Mouse (Mus musculus) adrenal gland, postnatal 10 days (tissue): ENCODE data around the gene Azin2. TPM values are rescaled to one million over a fixed set of nuclear protein-coding genes. Genes with fewer than 3 reads are reported as not detected.
A peak's percentile ranks its signal among the peaks of the same experiment; 100 is the strongest.

Experiments
- DNase-seq: peaks from one replicate; pipeline ENCODE4 v3.0.0; 2021; ENCODE audit warnings: mixed read lengths
- total RNA-seq, 2 experiments: library from RNA; stranded (reverse); gene quantifications; 2 replicates each; pipeline ENCODE4 v1.2.3; 2021

Gene Azin2
- total RNA-seq, 2 experiments from 2014 or later = 32.5 to 32.9 TPM

DNA sequence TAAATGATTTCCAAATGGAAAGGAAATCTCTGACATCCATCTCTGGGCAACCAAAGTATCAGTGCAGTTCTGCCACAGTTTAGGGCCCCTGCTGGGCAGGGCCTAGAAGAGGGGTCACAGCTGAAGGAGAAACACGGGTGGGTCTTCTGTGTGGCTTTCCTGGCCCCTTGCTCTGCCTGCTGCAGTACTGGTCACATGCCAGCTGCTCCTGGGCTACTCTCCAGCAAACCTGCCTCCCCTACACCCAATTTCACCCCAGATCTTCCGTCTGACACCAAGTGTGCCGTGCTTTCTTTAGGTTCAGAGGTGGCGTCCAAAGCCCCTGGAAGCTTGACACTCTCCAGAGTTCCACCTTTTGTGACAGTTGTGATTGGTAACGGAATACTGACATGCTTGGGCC, 26.6 kb downstream of the Azin2 start:
- DNase-seq = no peak

DNA sequence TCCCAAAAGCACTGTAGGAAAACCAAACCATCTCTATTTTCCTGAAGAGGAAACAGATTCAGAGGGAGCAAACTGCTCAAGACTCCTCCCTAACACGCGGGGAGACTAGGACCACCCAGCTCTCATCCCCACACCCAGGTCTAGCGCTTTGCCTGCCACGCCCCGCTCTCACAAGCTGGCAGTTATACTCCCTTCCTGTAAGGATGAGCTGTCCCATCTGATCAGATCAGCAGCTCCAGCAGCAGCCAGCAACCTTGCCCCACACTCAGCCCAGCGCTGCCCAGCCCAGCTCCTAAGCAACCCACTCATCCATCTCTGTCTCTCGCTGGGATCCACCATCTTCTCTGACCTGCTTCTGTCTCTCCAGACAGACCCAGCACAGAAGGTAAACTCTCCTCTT, 29.5 kb downstream of the Azin2 start:
- DNase-seq = no peak

GRCm38 (mm10) chr4:128924841-128925606, 37.2 kb downstream of the Azin2 start:
- peak; percentile 89 for DNase-seq

DNA sequence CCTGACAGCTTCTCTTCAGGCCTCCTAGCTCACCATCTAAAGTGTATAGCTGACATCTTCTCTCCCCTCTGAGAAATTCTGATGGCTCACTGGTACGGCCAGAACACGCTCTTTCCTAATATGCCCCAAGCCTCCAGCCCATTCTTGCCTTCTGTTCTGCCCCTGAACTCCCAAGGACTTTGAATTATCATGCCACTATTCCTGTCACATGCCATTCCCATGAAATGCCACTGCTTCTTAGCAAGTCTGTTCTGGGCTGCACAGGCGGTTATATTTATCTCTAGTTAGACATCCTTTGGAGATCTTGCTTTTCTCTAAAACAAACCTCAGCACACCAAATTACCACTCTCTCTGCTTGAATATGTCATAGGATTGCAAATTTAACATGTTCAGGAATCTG, 38.6 kb downstream of the Azin2 start:
- DNase-seq = no peak

DNA sequence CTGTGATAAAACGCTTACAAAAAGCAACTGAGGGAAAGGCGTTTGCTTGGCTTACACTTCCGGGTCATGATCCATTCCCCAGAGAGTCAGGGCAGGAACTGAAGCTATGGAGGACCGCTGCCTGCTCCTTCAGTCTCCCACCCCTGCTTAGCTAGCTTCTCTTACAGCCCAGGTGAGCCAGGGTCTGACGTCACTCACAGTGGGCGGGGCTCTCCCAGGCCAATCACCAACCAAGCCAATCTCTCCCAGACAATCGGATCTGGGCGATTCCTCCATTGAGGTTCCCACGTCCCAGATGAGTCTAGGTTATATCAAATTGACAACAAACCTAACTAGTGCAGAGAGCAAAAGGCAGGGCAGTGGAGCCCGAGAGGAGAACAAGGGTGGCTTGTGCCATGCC, 43.1 kb downstream of the Azin2 start:
- no peak for DNase-seq

DNA sequence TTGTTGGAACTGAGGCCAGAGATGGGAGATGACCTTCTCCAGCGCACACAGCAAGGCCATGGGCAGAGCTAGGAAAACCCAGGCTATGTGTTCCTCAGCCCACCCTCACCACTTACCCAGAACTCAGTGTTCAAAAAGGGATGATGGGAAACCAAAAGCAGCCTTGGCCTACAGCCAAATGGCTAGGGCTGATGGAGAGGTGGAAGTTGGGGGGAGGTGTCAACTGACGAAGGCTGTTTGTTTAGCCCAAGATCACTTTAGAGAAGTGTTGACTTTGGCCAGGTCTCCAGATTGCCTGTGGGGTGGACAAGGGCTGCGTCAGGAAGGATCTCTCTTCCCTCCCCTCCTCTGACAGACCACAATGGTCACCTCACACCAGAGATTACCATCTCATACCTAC, 44.1 kb downstream of the Azin2 start:
- DNase-seq = no peak

DNA sequence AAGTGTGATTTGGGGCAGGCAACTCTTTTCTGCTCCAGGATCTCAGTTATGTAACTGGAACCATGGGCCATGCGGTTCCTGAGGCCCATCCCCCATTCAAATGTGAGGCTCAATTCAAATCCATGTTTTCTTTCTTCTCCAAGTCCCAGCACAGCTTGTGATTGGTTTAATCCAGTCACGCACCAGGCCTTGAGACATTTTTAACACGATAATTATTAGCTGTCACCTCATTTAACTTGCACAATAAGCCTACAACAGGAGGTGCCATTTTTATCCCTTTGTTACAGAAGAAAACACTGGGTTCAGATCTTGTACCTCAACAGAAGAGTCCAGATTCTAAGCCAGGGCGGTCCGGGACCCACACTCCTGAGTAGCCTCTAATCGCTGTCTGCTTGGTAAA, 44.5 kb downstream of the Azin2 start:
- DNase-seq = no peak

DNA sequence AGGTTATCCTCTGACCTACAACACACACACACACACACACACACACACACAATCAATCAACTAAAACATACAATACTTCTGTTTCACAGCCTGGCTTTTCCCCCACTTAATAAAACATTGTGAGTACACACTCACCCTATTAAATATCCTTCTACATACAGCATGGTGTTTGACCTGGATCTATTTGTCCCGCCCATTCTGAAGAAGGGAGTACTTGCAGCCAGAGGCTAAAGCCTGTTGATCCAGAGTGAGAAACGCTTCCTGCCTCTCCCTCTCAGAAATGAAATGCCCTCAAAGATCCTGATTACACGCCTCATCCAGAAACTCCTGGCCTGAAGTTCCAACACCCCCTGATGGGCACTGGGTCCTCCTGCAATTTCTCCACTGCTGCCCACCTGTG, 45.1 kb downstream of the Azin2 start:
- no peak for DNase-seq

- DNase-seq = peak; percentile 52
Measured at GRCm38 (mm10) chr4:128913794-128914193, 48.4 kb downstream of the Azin2 start.

DNA sequence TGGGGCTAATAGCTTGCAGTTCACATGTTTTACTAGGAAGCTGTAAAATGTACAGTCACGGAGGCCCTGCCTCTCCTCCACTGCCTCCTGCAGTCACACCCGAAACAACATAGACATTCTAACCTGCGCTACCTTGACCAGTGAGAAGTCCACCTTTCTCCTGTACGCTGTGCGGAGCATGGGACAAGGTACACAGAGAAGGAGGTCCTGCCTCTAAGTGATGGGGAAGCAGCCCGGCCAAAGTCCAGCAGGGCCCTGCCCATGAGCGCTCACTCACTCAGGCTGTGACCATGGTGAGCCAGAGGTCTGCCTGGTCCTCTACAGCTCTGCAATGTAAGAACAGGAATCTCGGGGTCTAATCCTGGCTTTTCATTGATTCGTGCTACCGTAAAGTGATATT, 50.2 kb downstream of the Azin2 start:
- DNase-seq = no peak

GRCm38 (mm10) chr4:128910276-128911063, 51.8 kb downstream of the Azin2 start:
- no peak for DNase-seq

- DNase-seq = no peak
Measured at GRCm38 (mm10) chr4:128909378-128909831, 52.8 kb downstream of the Azin2 start.

GRCm38 (mm10) chr4:128908586-128909377, 53.5 kb downstream of the Azin2 start:
- peak; percentile 55 for DNase-seq

DNA sequence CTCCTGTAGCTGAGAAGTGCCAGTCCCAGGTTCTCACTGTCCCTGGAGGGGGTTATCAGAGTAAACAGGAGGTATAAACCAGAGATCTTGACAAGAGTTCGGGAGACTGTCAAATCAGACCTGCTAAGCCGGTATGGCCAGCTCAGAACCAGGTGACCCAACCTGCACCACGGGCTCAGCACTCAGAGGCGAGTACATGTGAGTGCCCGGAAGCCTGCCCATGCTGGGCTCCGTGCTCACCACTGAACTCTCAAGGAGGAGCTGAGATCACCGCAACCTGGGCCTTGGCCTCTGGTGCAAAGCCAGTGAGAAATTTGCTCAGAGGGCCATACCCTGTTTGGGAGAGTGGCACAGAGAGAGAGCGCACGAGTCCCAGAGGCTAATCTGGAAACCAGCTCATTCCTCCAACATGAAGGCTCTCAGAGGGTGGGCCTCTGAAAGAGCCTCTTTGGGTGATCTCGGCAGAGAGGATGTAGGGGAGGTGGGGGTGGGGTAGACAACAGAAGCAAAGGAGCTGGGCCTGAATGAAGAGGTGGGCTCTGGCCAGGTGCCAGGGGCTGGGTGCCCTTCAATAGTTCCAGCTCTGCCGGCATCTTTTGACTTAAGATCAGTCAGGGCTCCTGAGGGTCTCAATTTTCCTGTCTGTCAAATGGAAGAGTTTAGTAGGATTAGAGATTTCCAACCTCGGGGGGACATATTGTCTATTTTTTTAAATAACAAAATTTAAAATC, 54.8 kb downstream of the Azin2 start:
- no peak for DNase-seq

DNA sequence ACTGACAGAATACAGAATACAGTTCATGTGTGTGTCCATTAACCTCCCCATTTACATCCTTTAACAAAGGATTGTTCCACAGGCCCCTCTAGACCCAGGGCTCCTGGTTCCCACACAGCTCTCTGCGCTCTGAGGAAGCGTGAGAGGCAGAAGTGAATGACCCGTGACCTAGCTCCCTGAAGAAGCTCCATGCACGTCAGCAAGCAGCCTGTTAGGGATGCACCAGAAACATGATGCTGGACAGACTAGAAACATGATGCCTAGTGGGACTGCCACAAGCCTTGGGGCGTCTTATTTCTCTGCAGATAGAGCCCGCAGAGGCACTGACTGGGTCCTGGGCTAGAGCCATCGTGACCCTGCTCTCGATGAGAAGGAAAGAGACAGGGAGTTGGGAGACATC, 55.5 kb downstream of the Azin2 start:
- DNase-seq = no peak

- no peak for DNase-seq
Measured at GRCm38 (mm10) chr4:128905251-128905650, 57.0 kb downstream of the Azin2 start.

DNA sequence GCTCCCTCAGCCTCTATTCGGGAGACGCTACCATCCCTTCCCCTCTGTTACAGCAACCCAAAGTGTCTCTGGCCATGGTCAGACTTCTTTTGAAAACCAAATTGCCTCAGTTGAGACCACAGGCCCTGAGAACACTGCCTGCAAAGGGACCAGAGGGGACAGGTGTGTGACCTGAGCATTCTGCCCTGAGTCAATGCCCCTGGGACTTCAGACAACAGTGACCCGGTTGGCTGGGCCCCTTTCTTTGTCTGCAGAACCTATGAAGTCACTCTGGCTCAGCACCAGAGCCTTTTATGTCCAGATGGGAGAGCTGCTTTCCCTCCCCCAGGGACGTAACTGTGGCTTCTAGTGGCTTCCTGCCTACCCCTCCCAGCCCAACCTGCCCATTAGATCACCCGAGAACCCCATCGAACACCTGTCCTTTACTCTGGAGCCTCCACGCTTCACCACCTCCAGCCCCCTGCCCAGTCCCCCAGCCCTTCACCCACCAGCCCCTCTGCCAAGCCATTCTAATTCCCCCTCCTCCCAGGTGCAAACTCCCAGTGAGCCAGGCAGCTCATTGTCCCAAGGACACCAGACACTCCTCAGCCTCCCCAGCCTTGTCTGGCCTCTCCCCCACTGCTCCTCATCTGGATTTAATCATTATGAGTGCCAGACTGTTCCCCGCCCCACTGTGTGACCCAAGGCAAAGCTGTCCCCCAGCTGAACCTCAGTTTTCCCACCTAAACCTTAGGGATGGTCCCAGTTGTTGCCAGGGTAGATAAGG, 58.0 kb downstream of the Azin2 start:
- DNase-seq = no peak

DNA sequence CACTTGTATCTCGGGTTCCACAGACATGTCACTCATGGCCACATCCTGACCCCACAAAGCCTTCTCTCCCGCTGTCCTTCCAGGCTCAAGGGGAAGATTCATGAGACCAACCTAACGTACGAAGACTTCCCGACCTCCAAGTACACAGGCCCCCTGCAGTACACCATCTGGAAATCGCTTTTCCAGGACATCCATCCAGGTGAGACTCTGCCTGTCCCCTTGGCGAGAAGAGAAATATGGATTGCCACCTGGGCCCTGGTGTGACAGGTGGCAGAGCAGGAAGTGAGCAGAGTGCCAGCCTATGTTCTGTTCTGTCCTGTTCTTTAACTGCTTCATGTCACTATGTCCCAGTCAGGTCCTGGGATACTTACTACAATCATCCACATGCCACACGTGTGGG, 59.9 kb downstream of the Azin2 start:
- DNase-seq = no peak

GRCm38 (mm10) chr4:128900484-128900883, 61.8 kb downstream of the Azin2 start:
- no peak for DNase-seq

- peak; percentile 79 for DNase-seq
Measured at GRCm38 (mm10) chr4:128899332-128899731, 62.9 kb downstream of the Azin2 start.

- DNase-seq = no peak
Measured at GRCm38 (mm10) chr4:128897911-128898421, 64.3 kb downstream of the Azin2 start.
